Mouse (Mus musculus) midbrain, embryonic 16.5 days (tissue): ENCODE measurements around the gene Odf4. TPM values are rescaled to one million over a fixed set of nuclear protein-coding genes. Genes with fewer than 3 reads are reported as not detected.

Experiments
- ATAC-seq: fragments of 200-750 bp; cut with Nextera tagmentation; 2 replicates; pipeline ENCODE4 v1.8.0; 2017; ENCODE audit warnings: moderate TSS enrichment
- H3K27ac ChIP-seq: fragments of 300-500 bp; sonication (generic); 2 replicates; pipeline ENCODE4 v1.5.1; 2014; ENCODE audit warnings: mild to moderate bottlenecking, low read length, mixed read lengths
- H3K27me3 ChIP-seq: fragments of 300-500 bp; sonication (generic); 2 replicates; pipeline ENCODE4 v1.6.1; 2014; ENCODE audit warnings: low read depth, low read length, mixed read lengths; ENCODE audit not compliant: control insufficient read depth, insufficient read depth
- H3K36me3 ChIP-seq: fragments of 300-500 bp; sonication (generic); 2 replicates; pipeline ENCODE4 v1.6.1; 2014; ENCODE audit warnings: mild to moderate bottlenecking, low read length, moderate library complexity, mixed read lengths; ENCODE audit not compliant: control insufficient read depth, insufficient read depth
- H3K4me1 ChIP-seq: fragments of 300-500 bp; sonication (generic); 2 replicates; pipeline ENCODE4 v1.6.1; 2014; ENCODE audit warnings: mild to moderate bottlenecking, low read length, mixed read lengths; ENCODE audit not compliant: control insufficient read depth, insufficient read depth
- H3K4me2 ChIP-seq: fragments of 300-500 bp; sonication (generic); 2 replicates; pipeline ENCODE4 v1.6.1; 2014; ENCODE audit warnings: mild to moderate bottlenecking, low read length, mixed read lengths
- H3K4me3 ChIP-seq: fragments of 300-500 bp; sonication (generic); 2 replicates; pipeline ENCODE4 v1.5.1; 2014; ENCODE audit warnings: low read depth, mild to moderate bottlenecking, low read length, moderate library complexity, mixed read lengths
- H3K9ac ChIP-seq: fragments of 300-500 bp; sonication (generic); 2 replicates; pipeline ENCODE4 v1.6.1; 2014; ENCODE audit warnings: low read depth, low read length, mixed read lengths
- H3K9me3 ChIP-seq: fragments of 300-500 bp; sonication (generic); replicated peaks from 2 replicates; pipeline ENCODE4 v1.6.1; 2014; ENCODE audit warnings: mild to moderate bottlenecking, low read length, mixed read lengths; ENCODE audit not compliant: control insufficient read depth, poor library complexity, severe bottlenecking
- WGBS: fragments of 180-500 bp; shearing (Covaris S2); extraction: QIAGEN DNeasy Blood & Tissue Kit; methylation state at CpG from one replicate; pipeline ENCODE4 v1.1.7; 2014; 5-methylcytosine and 5-hydroxymethylcytosine counted together
- polyA plus RNA-seq: library from polyadenylated mRNA; unstranded; fragments of >200 nt; fragmentation: Nextera tagmentation; extraction: Ambion mirVana; gene quantifications from 2 replicates; pipeline ENCODE4 v1.2.1, GENCODE M21; 2015

The Odf4 gene
- polyA plus RNA-seq, 1 experiment from 2014 or later, result 1.3 TPM

DNA sequence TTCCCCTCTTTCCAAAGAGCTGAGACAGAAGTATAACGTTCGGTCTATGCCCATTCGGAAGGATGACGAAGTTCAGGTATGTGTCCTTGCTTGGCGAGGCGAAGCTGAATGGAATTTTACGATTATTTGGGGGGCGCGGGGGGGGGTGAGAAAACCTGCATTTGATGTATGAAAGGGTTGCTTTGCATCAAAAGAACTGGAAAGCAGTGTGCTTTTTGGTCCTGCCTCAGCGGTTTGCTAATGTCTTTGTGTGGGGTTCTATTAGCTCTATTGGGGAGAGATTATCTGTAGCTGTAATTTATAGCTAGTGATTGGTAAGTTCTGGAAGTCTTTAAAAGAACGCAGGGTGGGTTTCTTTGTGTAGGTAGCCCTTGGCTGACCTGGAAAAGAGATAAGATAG, 24.5 kb downstream of the Odf4 start:
- H3K4me1 ChIP-seq, result peaks cover 7% of the 10 kb centered on the region; the same call in 1 of the 2 replicates
- peaks cover 19% of the 10 kb centered on the region for H3K36me3 ChIP-seq
- peak overlapping the region; percentile 58 for H3K4me2 ChIP-seq
- peak overlapping the region; percentile 95 for H3K9ac ChIP-seq
- no peak for ATAC-seq
- H3K27ac ChIP-seq, result no peak overlapping the region
- H3K27me3 ChIP-seq, result no peaks in the 10 kb centered on the region
- 8% methylated on average over 11 of the region's 11 CpGs for WGBS
- no peaks in the 10 kb centered on the region for H3K9me3 ChIP-seq
- H3K4me3 ChIP-seq, result peak overlapping the region; percentile 92

DNA sequence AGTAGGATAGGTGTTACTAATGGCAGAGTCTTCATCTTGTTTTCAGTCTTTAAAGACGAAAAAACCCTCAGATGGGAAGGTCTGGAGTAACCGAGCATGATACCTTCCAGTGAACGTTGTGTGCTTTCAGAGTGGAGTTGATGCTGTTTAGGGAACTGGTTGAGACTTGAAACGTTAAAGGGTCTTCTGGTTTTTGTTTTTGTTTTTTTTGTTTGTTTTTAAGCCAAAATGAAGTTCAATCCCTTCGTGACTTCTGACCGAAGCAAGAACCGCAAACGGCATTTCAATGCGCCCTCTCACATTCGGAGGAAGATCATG, 24.9 kb downstream of the Odf4 start:
- Histone ChIP-seq H3K27me3 (no peaks in the 10 kb centered on the region), H3K36me3 (peaks cover 19% of the 10 kb centered on the region), H3K4me1 (peaks cover 7% of the 10 kb centered on the region; the same call in 1 of the 2 replicates), H3K9me3 (no peaks in the 10 kb centered on the region), H3K9ac (peak overlapping the region; percentile 95), H3K4me2 (peak overlapping the region; percentile 58), H3K27ac (peak overlapping the region; percentile 92), H3K4me3 (peak overlapping the region; percentile 92)
- WGBS, result 0% methylated on average over 9 of the region's 10 CpGs
- ATAC-seq, result no peak

DNA sequence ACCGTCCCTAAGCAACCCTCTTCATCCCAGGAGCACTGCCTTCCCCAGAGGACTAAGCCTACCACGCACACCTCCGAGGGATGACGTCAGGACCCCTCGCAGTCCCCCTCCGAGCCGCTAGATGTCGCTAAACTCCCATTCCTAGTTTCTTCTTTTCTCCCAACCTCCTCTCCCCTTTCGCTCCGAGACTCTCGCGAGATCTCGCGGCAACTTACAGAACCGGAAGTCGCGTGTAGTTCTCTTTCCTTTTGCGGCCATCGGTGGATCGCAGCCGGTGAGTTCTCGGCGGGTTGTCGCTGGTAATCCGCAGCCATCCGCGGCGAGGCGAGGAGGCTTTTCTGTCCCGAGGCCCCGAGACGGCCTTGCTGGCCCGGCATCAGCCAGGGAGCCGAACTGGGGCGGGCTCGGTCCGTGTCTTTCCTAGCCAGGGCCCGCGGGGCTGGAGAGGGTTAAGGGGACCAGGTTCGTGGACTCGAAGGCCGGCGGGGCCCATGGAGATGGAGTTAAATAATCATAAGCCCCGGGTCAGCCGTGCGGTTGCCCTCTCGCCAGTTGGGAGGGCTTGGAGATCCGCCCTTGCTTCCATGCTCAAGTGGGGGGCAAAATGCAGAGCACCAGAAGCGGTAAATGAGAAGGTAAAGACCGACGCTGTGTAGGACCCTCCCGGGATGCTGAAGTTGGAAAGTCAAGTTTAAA, 25.4 kb downstream of the Odf4 start, which contains the start of gene Rpl26:
Gene Rpl26, plus strand, starts transcription at position 233 of the 696 bp plus-strand sequence.
- WGBS, result under 1% methylated on average over 52 of the region's 52 CpGs
- H3K27ac ChIP-seq, result peak within 1 kb of the TSS; percentile 92
- peak; percentile 89 for ATAC-seq
- no peaks in the 10 kb centered on the region for H3K9me3 ChIP-seq
- H3K4me2 ChIP-seq, result peak within 1 kb of the TSS; percentile 58
- peaks cover 7% of the 10 kb centered on the region; the same call in 1 of the 2 replicates for H3K4me1 ChIP-seq
- H3K4me3 ChIP-seq, result peak within 1 kb of the TSS; percentile 92
- no peaks in the 10 kb centered on the region for H3K27me3 ChIP-seq
- peak within 1 kb of the TSS; percentile 95 for H3K9ac ChIP-seq
- peaks cover 19% of the 10 kb centered on the region for H3K36me3 ChIP-seq

DNA sequence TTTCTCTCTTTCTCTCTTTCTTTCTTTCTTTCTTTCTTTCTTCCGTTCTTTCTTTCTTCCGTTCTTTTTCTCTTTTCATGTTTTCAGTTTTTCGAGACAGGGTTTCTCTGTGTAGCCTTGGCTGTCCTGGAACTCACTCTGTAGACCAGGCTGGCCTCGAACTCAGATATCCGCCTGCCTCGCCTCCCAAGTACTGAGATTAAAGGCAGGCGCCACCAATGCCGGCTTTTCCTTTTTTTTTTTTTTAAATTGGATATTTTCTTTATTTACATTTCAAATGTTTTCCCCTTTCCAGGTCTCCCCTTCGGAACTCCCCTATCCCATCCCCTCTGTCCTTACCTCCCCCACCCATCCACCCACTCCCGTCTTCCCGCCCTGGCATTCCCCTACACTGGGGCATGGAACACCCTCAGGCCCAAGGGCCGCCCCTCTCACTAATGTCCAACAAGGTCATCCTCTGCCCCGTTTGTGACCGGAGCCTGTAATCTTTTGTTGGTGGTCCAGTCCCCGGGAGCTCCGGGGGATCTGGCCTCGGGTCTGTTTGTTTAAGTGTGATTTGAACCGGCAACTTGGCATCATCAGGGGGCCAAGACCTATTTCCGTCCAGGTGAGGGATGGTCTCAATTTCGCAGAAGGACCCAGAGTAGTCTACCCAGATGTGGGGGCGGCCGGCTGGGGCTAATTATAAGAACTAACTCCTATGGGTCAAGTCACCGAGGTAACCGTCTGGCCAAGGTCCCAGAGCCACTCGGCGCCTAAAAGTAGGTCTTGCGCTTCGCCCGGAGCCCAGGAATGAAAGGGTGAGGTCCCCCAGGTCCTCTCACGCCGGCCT, 26.1 kb downstream of the Odf4 start:
- peak overlapping the region; percentile 59 for H3K9ac ChIP-seq
- H3K36me3 ChIP-seq, result peaks cover 12% of the 10 kb centered on the region; the same call in 1 of the 2 replicates
- no peaks in the 10 kb centered on the region for H3K27me3 ChIP-seq
- H3K4me1 ChIP-seq, result peaks cover 7% of the 10 kb centered on the region; the same call in 1 of the 2 replicates
- H3K4me2 ChIP-seq, result peak overlapping the region; percentile 56
- WGBS, result 27% methylated on average over 31 of the region's 31 CpGs
- no peak overlapping the region; the same call in 1 of the 2 replicates for H3K27ac ChIP-seq
- no peaks in the 10 kb centered on the region for H3K9me3 ChIP-seq
- H3K4me3 ChIP-seq, result peak overlapping the region; percentile 92
- peak; percentile 62 for ATAC-seq

DNA sequence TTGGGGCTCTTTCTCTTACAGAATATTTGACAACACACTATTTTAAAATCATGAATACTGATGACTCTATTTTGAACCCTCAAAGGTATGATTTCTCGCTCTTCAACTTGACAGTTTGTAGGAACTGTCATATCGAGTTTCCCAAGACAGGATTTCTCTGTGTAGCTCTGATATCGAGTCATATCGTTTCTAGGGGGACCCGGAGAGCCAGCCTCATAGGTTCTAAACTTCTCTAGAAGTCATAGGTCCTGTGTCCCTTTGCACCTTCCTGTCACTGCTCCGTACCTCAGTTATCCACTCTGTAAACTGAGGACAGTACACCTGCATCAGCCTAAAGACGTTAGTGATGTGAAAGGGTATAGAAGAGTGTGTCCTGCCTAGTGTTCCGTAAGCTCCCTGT, 27.1 kb downstream of the Odf4 start:
- no peak overlapping the region for H3K4me2 ChIP-seq
- H3K36me3 ChIP-seq, result peaks cover 7% of the 10 kb centered on the region; the same call in 1 of the 2 replicates
- H3K9me3 ChIP-seq, result no peaks in the 10 kb centered on the region
- no peak overlapping the region for H3K9ac ChIP-seq
- no peaks in the 10 kb centered on the region for H3K27me3 ChIP-seq
- 92% methylated on average over 8 of the region's 8 CpGs for WGBS
- H3K4me1 ChIP-seq, result peaks cover 7% of the 10 kb centered on the region; the same call in 1 of the 2 replicates
- H3K27ac ChIP-seq, result no peak overlapping the region
- no peak for ATAC-seq
- no peak overlapping the region for H3K4me3 ChIP-seq

DNA sequence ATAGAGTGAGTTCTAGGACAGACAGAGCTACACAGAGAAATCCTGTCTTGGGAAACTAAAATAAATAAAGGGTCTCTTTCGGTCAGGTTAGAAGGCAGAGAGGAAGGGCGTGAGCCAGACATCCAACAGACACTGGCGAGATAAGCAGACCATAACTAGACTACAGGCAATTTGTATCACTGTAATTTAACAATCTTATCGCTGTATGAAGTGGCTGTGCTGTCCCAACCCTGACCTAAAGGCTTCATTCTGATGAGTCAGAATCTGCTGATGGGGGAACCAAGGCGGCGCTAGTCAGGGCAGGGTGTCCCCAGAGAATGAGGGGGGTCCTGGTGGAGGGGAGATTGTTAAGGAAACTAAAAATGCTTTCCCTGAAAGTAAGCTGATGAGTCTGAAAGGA, 28.1 kb downstream of the Odf4 start:
- H3K4me1 ChIP-seq, result peaks cover 7% of the 10 kb centered on the region; the same call in 1 of the 2 replicates
- H3K27ac ChIP-seq, result no peak overlapping the region
- no peak overlapping the region for H3K9ac ChIP-seq
- H3K36me3 ChIP-seq, result peaks cover 5% of the 10 kb centered on the region; the same call in 1 of the 2 replicates
- no peak overlapping the region for H3K4me2 ChIP-seq
- 93% methylated on average over 6 of the region's 6 CpGs for WGBS
- no peaks in the 10 kb centered on the region for H3K9me3 ChIP-seq
- H3K4me3 ChIP-seq, result no peak overlapping the region
- ATAC-seq, result no peak
- H3K27me3 ChIP-seq, result no peaks in the 10 kb centered on the region

DNA sequence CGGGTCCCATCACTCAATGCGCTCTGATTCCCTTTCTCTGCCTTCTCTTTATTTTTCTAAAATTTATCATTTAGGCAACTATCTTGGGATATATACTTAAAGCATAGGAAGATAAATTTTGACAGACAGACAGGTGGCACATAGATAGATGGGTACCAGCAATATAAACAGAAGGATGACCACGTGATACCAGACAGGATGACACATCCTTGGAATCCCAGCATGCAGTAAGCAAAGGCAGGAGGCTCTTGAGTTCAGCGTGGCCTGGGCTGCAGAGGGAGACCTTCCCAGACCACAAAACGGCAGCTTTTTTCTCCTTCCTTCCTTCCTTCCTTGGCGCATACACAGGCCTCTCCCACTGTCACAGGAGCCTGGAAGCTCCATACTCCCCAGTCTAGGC, 29.0 kb downstream of the Odf4 start:
- ATAC-seq, result no peak
- no peak overlapping the region for H3K9ac ChIP-seq

DNA sequence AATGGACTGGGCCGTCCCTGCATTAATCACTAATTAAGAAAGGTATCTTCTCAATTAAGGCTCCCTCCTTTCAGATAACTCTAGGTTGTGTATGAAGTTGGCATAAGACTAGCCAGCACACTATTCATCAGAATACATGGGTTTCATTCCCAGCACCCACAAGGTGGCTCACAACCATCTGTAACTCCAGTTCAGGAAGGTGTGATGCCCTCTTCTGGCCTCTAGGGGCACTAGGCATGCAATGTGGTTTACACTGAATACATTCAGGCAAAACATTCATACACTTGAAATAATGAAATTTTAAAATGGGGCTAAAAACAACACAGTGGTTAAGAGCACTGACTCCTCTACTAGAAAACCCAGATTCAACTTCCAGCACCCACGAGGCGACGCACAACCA, 29.8 kb downstream of the Odf4 start:
- Histone ChIP-seq H3K36me3 (no peaks in the 10 kb centered on the region), H3K4me1 (no peaks in the 10 kb centered on the region), H3K4me2 (no peak overlapping the region), H3K27me3 (no peaks in the 10 kb centered on the region), H3K4me3 (no peak overlapping the region), H3K9me3 (no peaks in the 10 kb centered on the region), H3K9ac (no peak overlapping the region), H3K27ac (no peak overlapping the region)
- 42% methylated on average over 4 of the region's 4 CpGs for WGBS
- no peak for ATAC-seq

More for the DNA sequence above, 29.0 kb downstream of the Odf4 start:
- H3K36me3 ChIP-seq, result 0 out of 2 replicates have a peak, but pooled peaks cover under 1% of the 10 kb centered on the region
- 70% methylated on average over 6 of the region's 6 CpGs for WGBS
- H3K27me3 ChIP-seq, result no peaks in the 10 kb centered on the region
- H3K4me1 ChIP-seq, result peaks cover 6% of the 10 kb centered on the region; the same call in 1 of the 2 replicates
- no peaks in the 10 kb centered on the region for H3K9me3 ChIP-seq
- no peak overlapping the region for H3K4me2 ChIP-seq
- no peak overlapping the region for H3K4me3 ChIP-seq
- no peak overlapping the region for H3K27ac ChIP-seq

DNA sequence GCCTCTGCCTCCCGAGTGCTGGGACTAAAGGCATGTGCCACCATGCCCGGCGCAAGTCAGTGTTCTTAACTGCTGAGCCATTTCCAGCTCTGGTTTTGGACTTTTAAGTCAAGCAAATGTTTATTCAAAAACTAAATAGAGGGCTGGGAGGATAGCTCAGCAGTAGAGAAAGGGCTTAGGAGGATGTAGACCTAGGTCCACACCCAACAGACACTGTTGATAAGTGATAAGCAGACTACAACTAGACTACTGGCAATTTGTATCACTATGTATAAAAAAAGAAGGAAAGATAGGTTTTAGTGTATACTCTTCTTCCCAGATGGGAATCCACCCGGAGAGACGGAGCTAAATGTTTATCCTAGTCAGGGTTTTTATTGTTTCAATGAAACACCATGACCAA, 30.6 kb downstream of the Odf4 start:
- no peak overlapping the region for H3K27ac ChIP-seq
- no peak overlapping the region for H3K4me2 ChIP-seq
- no peaks in the 10 kb centered on the region for H3K4me1 ChIP-seq
- H3K9me3 ChIP-seq, result no peaks in the 10 kb centered on the region
- no peak overlapping the region for H3K9ac ChIP-seq
- ATAC-seq, result no peak
- no peak overlapping the region for H3K4me3 ChIP-seq
- H3K36me3 ChIP-seq, result no peaks in the 10 kb centered on the region
- no peaks in the 10 kb centered on the region for H3K27me3 ChIP-seq
- WGBS, result 95% methylated on average over 5 of the region's 5 CpGs
